Mouse (Mus musculus): ENCODE data around the gene Eri2.
"Not testable (repeated sequence)": the region's sequence is repeated elsewhere in the genome, so short reads cannot be mapped to it uniquely, and the experiment has no call there.

The Eri2 gene

GRCm38 (mm10) chr7:119739798-119740468, 53.9 kb downstream of the Eri2 start:
- not testable (repeated sequence) for DNase-seq (ENCODE audit: low spot score in 2 of 2)

GRCm38 (mm10) chr7:119738877-119739276, 55.0 kb downstream of the Eri2 start:
- no peak for DNase-seq (ENCODE audit: low spot score in 2 of 2)

GRCm38 (mm10) chr7:119731262-119731661, 62.6 kb downstream of the Eri2 start:
- not testable (repeated sequence) for DNase-seq (ENCODE audit: low spot score in 2 of 2)

GRCm38 (mm10) chr7:119727621-119728020, 66.2 kb downstream of the Eri2 start:
- DNase-seq (ENCODE audit: low spot score in 2 of 2), result no peak

GRCm38 (mm10) chr7:119720947-119721310, 72.9 kb downstream of the Eri2 start:
- no peak for DNase-seq (ENCODE audit: low spot score in 2 of 2)

- DNase-seq (ENCODE audit: low spot score in 2 of 2), result peak; percentile 87 to 94
Observed at GRCm38 (mm10) chr7:119720253-119720946, 73.5 kb downstream of the Eri2 start, which contains the start of gene Thumpd1. TSS of gene Thumpd1 (minus strand) at chr7:119720798.

Measured in frontal cortex, postnatal 10 days (tissue).